Mouse (Mus musculus) hindbrain, embryonic 10.5 days (tissue): Measurements from ENCODE around the gene Elmsan1. TPM values are rescaled to one million over a fixed set of nuclear protein-coding genes. Genes with fewer than 3 reads are reported as not detected.

Experiments
- DNase-seq: peaks from one replicate; pipeline ENCODE4 v3.0.0-alpha.2; 2017; ENCODE audit warnings: low spot score
- H3K27ac ChIP-seq: fragments of 300-500 bp; sonication (generic); 2 replicates; pipeline ENCODE4 v1.5.1; 2016; ENCODE audit warnings: mild to moderate bottlenecking, moderate library complexity
- H3K27me3 ChIP-seq: fragments of 300-500 bp; sonication (generic); 2 replicates; pipeline ENCODE4 v1.6.1; 2016; ENCODE audit warnings: mild to moderate bottlenecking; ENCODE audit not compliant: poor library complexity, insufficient read depth, severe bottlenecking
- H3K36me3 ChIP-seq: fragments of 300-500 bp; sonication (generic); 2 replicates; pipeline ENCODE4 v1.6.1; 2016; ENCODE audit warnings: mild to moderate bottlenecking, moderate library complexity
- H3K4me1 ChIP-seq: fragments of 300-500 bp; sonication (generic); replicated peaks from 2 replicates; pipeline ENCODE4 v1.6.1; 2016; ENCODE audit warnings: mild to moderate bottlenecking
- H3K4me3 ChIP-seq: fragments of 300-500 bp; sonication (generic); 2 replicates; pipeline ENCODE4 v1.5.1; 2016; ENCODE audit warnings: mild to moderate bottlenecking, moderate library complexity
- H3K9me3 ChIP-seq: fragments of 300-500 bp; sonication (generic); 2 replicates; pipeline ENCODE4 v1.6.1; 2016; ENCODE audit warnings: mild to moderate bottlenecking, moderate library complexity
- WGBS: fragments of 180-500 bp; shearing (Covaris S2); methylation state at CpG from one replicate; pipeline ENCODE4 v1.1.7; 2016; 5-methylcytosine and 5-hydroxymethylcytosine counted together
- polyA plus RNA-seq: library from polyadenylated mRNA; unstranded; fragments of >200 nt; fragmentation: Nextera tagmentation; extraction: Ambion mirVana; gene quantifications from 2 replicates; pipeline ENCODE4 v1.2.1, GENCODE M21; 2016

The Elmsan1 gene
- polyA plus RNA-seq, 1 experiment from 2014 or later = 6.5 TPM

- no peak for DNase-seq
- 0 out of 2 replicates have a peak, but pooled peaks cover 10% of the 10 kb centered on the region for H3K4me1 ChIP-seq
- no peaks in the 10 kb centered on the region for H3K27me3 ChIP-seq
- H3K27ac ChIP-seq = no peak overlapping the region
- H3K9me3 ChIP-seq = no peaks in the 10 kb centered on the region
- peaks cover 86% of the 10 kb centered on the region for H3K36me3 ChIP-seq
- H3K4me3 ChIP-seq = no peak overlapping the region
- WGBS = 82% methylated on average over 8 of the region's 8 CpGs
These were observed 57.6 kb downstream of the Elmsan1 start for GRCm38 (mm10) chr12:84161116-84161515.

- Histone ChIP-seq H3K4me1 (0 out of 2 replicates have a peak, but pooled peaks cover 4% of the 10 kb centered on the region), H3K27me3 (no peaks in the 10 kb centered on the region), H3K36me3 (peaks cover 92% of the 10 kb centered on the region), H3K9me3 (no peaks in the 10 kb centered on the region), H3K4me3 (no peak overlapping the region), H3K27ac (no peak overlapping the region)
- no peak for DNase-seq
- 95% methylated on average over 8 of the region's 8 CpGs for WGBS
These were observed 58.2 kb downstream of the Elmsan1 start for GRCm38 (mm10) chr12:84160491-84160890.

- 94% methylated on average over 14 of the region's 14 CpGs for WGBS
- no peaks in the 10 kb centered on the region for H3K27me3 ChIP-seq
- H3K36me3 ChIP-seq = peaks cover 95% of the 10 kb centered on the region
- no peak for DNase-seq
- no peaks in the 10 kb centered on the region for H3K9me3 ChIP-seq
- no peak overlapping the region for H3K4me3 ChIP-seq
- 0 out of 2 replicates have a peak, but pooled peaks cover 4% of the 10 kb centered on the region for H3K4me1 ChIP-seq
- H3K27ac ChIP-seq = no peak overlapping the region
These were observed 60.5 kb downstream of the Elmsan1 start for GRCm38 (mm10) chr12:84158156-84158555.

- no peaks in the 10 kb centered on the region for H3K9me3 ChIP-seq
- H3K4me1 ChIP-seq = peaks cover 10% of the 10 kb centered on the region
- no peak overlapping the region for H3K27ac ChIP-seq
- no peak for DNase-seq
- no peaks in the 10 kb centered on the region for H3K27me3 ChIP-seq
- no peak overlapping the region for H3K4me3 ChIP-seq
- H3K36me3 ChIP-seq = peaks cover 99% of the 10 kb centered on the region
- 95% methylated on average over 18 of the region's 18 CpGs for WGBS
These were observed 62.5 kb downstream of the Elmsan1 start for GRCm38 (mm10) chr12:84156210-84156609.

- no peak for DNase-seq
- Histone ChIP-seq H3K4me3 (no peak overlapping the region), H3K36me3 (peaks cover 96% of the 10 kb centered on the region), H3K4me1 (peaks cover 17% of the 10 kb centered on the region), H3K27ac (no peak overlapping the region), H3K27me3 (no peaks in the 10 kb centered on the region), H3K9me3 (no peaks in the 10 kb centered on the region)
- 89% methylated on average over 2 of the region's 2 CpGs for WGBS
These were observed 63.2 kb downstream of the Elmsan1 start for GRCm38 (mm10) chr12:84155523-84155871.

GRCm38 (mm10) chr12:84154786-84155522, 63.7 kb downstream of the Elmsan1 start:
- DNase-seq = no peak
- Histone ChIP-seq H3K27ac (no peak overlapping the region), H3K27me3 (no peaks in the 10 kb centered on the region), H3K36me3 (peaks cover 90% of the 10 kb centered on the region), H3K9me3 (no peaks in the 10 kb centered on the region), H3K4me3 (no peak overlapping the region), H3K4me1 (peaks cover 23% of the 10 kb centered on the region)
- 68% methylated on average over 11 of the region's 11 CpGs for WGBS

GRCm38 (mm10) chr12:84153414-84153813, 65.3 kb downstream of the Elmsan1 start:
- H3K27me3 ChIP-seq = no peaks in the 10 kb centered on the region
- 85% methylated on average over 6 of the region's 6 CpGs for WGBS
- H3K4me3 ChIP-seq = no peak overlapping the region
- no peak overlapping the region for H3K27ac ChIP-seq
- H3K4me1 ChIP-seq = peaks cover 36% of the 10 kb centered on the region
- H3K9me3 ChIP-seq = no peaks in the 10 kb centered on the region
- DNase-seq = no peak
- H3K36me3 ChIP-seq = peaks cover 75% of the 10 kb centered on the region

GRCm38 (mm10) chr12:84152352-84153190, 66.1 kb downstream of the Elmsan1 start:
- H3K36me3 ChIP-seq = peaks cover 67% of the 10 kb centered on the region
- no peak overlapping the region for H3K4me3 ChIP-seq
- WGBS = 78% methylated on average over 32 of the region's 32 CpGs
- peaks cover 45% of the 10 kb centered on the region for H3K4me1 ChIP-seq
- 0 out of 2 replicates have a peak overlapping the region, but pooled peaks have one; percentile 45 for H3K27ac ChIP-seq
- no peak for DNase-seq
- no peaks in the 10 kb centered on the region for H3K9me3 ChIP-seq
- H3K27me3 ChIP-seq = no peaks in the 10 kb centered on the region; the same call in 1 of the 2 replicates

- Histone ChIP-seq H3K9me3 (no peaks in the 10 kb centered on the region), H3K27me3 (no peaks in the 10 kb centered on the region; the same call in 1 of the 2 replicates), H3K27ac (peak overlapping the region; percentile 45; the same call in 1 of the 2 replicates), H3K4me3 (no peak overlapping the region), H3K4me1 (peaks cover 51% of the 10 kb centered on the region), H3K36me3 (peaks cover 67% of the 10 kb centered on the region)
- WGBS = 91% methylated on average over 10 of the region's 10 CpGs
- DNase-seq = no peak
These were observed 66.8 kb downstream of the Elmsan1 start for GRCm38 (mm10) chr12:84151911-84152310.

- 83% methylated on average over 6 of the region's 6 CpGs for WGBS
- Histone ChIP-seq H3K27me3 (no peaks in the 10 kb centered on the region; the same call in 1 of the 2 replicates), H3K9me3 (no peaks in the 10 kb centered on the region), H3K36me3 (peaks cover 63% of the 10 kb centered on the region), H3K4me3 (no peak overlapping the region), H3K4me1 (peaks cover 56% of the 10 kb centered on the region), H3K27ac (0 out of 2 replicates have a peak overlapping the region, but pooled peaks have one; percentile 12)
- DNase-seq = no peak
These were observed 67.7 kb downstream of the Elmsan1 start for GRCm38 (mm10) chr12:84150976-84151375.

GRCm38 (mm10) chr12:84149971-84150370, 68.7 kb downstream of the Elmsan1 start:
- 61% methylated on average over 15 of the region's 15 CpGs for WGBS

GRCm38 (mm10) chr12:84148622-84149012, 70.1 kb downstream of the Elmsan1 start:
- 10% methylated on average over 10 of the region's 10 CpGs for WGBS
- Histone ChIP-seq H3K9me3 (no peaks in the 10 kb centered on the region), H3K27ac (peak overlapping the region; percentile 93), H3K4me3 (peak overlapping the region; percentile 72), H3K36me3 (peaks cover 48% of the 10 kb centered on the region), H3K27me3 (no peaks in the 10 kb centered on the region; the same call in 1 of the 2 replicates), H3K4me1 (peaks cover 56% of the 10 kb centered on the region)
- no peak for DNase-seq

More at GRCm38 (mm10) chr12:84149971-84150370, 68.7 kb downstream of the Elmsan1 start:
- Histone ChIP-seq H3K36me3 (peaks cover 53% of the 10 kb centered on the region), H3K4me3 (no peak overlapping the region), H3K4me1 (peaks cover 56% of the 10 kb centered on the region), H3K27ac (peak overlapping the region; percentile 81), H3K27me3 (no peaks in the 10 kb centered on the region; the same call in 1 of the 2 replicates), H3K9me3 (no peaks in the 10 kb centered on the region)
- peak; percentile 30 for DNase-seq
